Mouse (Mus musculus) C2C12 (cell line): ENCODE results near the gene Chd6.
"Not testable (repeated sequence)": the region's sequence is repeated elsewhere in the genome, so short reads cannot be mapped to it uniquely, and the experiment has no call there.

Experiments used
- CEBPB ChIP-seq: IDR thresholded peaks from one replicate; pipeline ENCODE4 v1.6.1; 2011; ENCODE audit warnings: low read depth, mild to moderate bottlenecking, control low read depth, moderate library complexity
- CTCF ChIP-seq: IDR thresholded peaks from one replicate; pipeline ENCODE4 v1.5.1; 2011; ENCODE audit not compliant: control insufficient read depth, insufficient read depth, insufficient read length
- FOSL1 ChIP-seq: IDR thresholded peaks from one replicate; pipeline ENCODE4 v1.8.0; 2011; ENCODE audit warnings: mild to moderate bottlenecking, low read length; ENCODE audit not compliant: poor library complexity, insufficient read depth, severe bottlenecking
- MAX ChIP-seq: IDR thresholded peaks from one replicate; pipeline ENCODE4 v1.6.1; 2011; ENCODE audit warnings: mild to moderate bottlenecking, control low read depth
- MYOD1 ChIP-seq: IDR thresholded peaks from one replicate; pipeline ENCODE4 v1.6.1; 2011; ENCODE audit warnings: low read depth; ENCODE audit not compliant: control insufficient read depth, insufficient read length
- MYOG ChIP-seq: IDR thresholded peaks from one replicate; pipeline ENCODE4 v1.6.1; 2011; ENCODE audit not compliant: control insufficient read depth, insufficient read length; ENCODE audit errors: extremely low read depth
- USF1 ChIP-seq: IDR thresholded peaks from one replicate; pipeline ENCODE4 v1.6.1; 2011; ENCODE audit warnings: low read depth, mild to moderate bottlenecking, control low read depth, moderate library complexity

DNA sequence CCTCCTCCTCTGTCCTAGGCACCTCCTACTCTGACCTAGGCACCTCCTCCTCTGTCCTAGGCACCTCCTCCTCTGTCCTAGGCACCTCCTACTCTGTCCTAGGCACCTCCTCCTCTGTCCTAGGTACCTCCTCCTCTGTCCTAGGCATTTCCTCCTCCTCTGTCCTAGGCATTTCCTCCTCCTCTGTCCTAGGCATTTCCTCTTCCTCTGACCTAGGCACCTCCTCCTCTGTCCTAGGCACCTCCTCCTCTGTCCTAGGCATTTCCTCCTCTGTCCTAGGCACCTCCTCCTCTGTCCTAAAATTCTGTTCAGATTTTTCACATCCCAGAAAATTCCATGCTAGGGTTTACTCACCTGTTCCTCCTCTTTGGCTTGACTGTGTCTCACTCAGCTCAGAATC is 151.1 kb downstream of the Chd6 start:
- TF ChIP-seq CTCF, USF1, MAX, MYOG, FOSL1, MYOD1, CEBPB: not testable (repeated sequence)
